Mouse (Mus musculus): Measurements from ENCODE around the gene Psma5. TPM values are rescaled to one million over a fixed set of nuclear protein-coding genes. Genes with fewer than 3 reads are reported as not detected.

Psma5 gene
- 56.4 TPM for polyA plus RNA-seq (2017; shearing (Covaris generic))

GRCm38 (mm10) chr3:108256719-108257637 is at the start of gene Psma5:
Psma5 (plus strand) TSS chr3:108256926.

GRCm38 (mm10) chr3:108210771-108211139 is 46.0 kb upstream of the Psma5 start, which contains the start of gene Atxn7l2:
Atxn7l2 (minus strand) TSS chr3:108210934.

DNA sequence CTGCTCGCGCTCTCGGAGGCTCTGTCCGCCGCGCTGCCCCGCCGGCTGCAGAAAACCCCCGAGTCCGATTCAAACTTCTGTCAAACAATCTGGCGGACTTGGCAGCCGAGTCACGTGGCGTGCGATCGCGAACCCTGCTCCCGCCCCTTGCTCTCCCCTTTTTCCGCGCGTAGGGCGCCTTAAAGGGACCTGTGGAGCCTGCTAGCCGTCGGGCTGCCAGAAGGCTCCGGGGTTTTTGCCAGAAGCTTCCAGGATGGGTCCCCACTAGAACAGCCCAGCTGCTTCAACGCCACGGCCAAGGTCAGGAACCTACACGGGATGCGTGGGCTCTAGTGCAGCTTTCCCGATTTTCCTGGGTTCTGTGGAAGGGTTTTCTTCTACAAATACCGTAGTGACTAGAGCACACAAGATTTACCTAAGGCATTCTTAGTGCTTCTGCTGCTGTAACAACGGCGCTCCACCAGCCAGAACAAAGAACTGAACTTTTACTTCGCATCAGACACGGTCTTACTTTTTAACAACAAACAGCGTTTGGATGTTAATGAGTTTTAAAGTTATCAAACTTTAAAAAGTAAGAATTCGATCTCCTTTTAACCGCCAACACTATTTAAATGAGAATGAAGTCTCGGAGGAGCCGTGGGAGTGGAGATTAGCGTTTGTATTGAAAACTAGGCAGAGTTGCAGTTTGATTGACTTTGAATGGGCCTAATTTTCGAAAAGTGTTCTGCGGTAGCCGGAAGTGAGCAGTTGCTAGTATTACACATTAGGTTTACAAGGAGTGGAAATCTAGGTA is 30.0 kb upstream of the Psma5 start, which contains the start of gene Sypl2:
Gene Sypl2 (minus strand): TSS at position 91 of the 793 bp plus-strand sequence.

GRCm38 (mm10) chr3:108283781-108284601 is 27.3 kb downstream of the Psma5 start, which contains the start of gene Sort1:
Sort1 (plus strand) TSS chr3:108284082.

Other genes with a start within 250 kb of the Psma5 start
- not detected for gene Gstm1, start 239.0 kb upstream of the Psma5 start, polyA plus RNA-seq (2017; shearing (Covaris generic))
- gene Gstm4, start 212.0 kb upstream of the Psma5 start, polyA plus RNA-seq (2017; shearing (Covaris generic)) = 3.4 TPM
- 23.0 TPM for gene Ampd2, start 170.3 kb upstream of the Psma5 start, polyA plus RNA-seq (2017; shearing (Covaris generic))
- gene Gnat2, start 164.1 kb upstream of the Psma5 start, polyA plus RNA-seq (2017; shearing (Covaris generic)) = not detected
- 161 TPM for gene Gnai3, start 110.8 kb upstream of the Psma5 start, polyA plus RNA-seq (2017; shearing (Covaris generic))
- gene Gpr61, start 102.0 kb upstream of the Psma5 start, polyA plus RNA-seq (2017; shearing (Covaris generic)) = not detected
- gene Amigo1, start 70.6 kb upstream of the Psma5 start, polyA plus RNA-seq (2017; shearing (Covaris generic)) = 1.2 TPM
- gene Cyb561d1, start 55.7 kb upstream of the Psma5 start, polyA plus RNA-seq (2017; shearing (Covaris generic)) = 12.4 TPM
- gene Atxn7l2, start 46.0 kb upstream of the Psma5 start, polyA plus RNA-seq (2017; shearing (Covaris generic)) = 14.9 TPM
- not detected for gene Sypl2, start 30.3 kb upstream of the Psma5 start, polyA plus RNA-seq (2017; shearing (Covaris generic))
- not detected for gene Sort1, start 27.2 kb downstream of the Psma5 start, polyA plus RNA-seq (2017; shearing (Covaris generic))
- not detected for gene Mybphl, start 108.0 kb downstream of the Psma5 start, polyA plus RNA-seq (2017; shearing (Covaris generic))
- 0.34 TPM for gene Psrc1, start 126.9 kb downstream of the Psma5 start, polyA plus RNA-seq (2017; shearing (Covaris generic))
- gene Celsr2, start 158.6 kb downstream of the Psma5 start, polyA plus RNA-seq (2017; shearing (Covaris generic)) = 0.51 TPM
- 119 TPM for gene Sars, start 188.3 kb downstream of the Psma5 start, polyA plus RNA-seq (2017; shearing (Covaris generic))

Data from effector memory CD4-positive, alpha-beta T cell, adult 5 months (primary cell).